Comparison of ENCODE assay signal across 12 mouse cellular contexts in the genomic region with DNA sequence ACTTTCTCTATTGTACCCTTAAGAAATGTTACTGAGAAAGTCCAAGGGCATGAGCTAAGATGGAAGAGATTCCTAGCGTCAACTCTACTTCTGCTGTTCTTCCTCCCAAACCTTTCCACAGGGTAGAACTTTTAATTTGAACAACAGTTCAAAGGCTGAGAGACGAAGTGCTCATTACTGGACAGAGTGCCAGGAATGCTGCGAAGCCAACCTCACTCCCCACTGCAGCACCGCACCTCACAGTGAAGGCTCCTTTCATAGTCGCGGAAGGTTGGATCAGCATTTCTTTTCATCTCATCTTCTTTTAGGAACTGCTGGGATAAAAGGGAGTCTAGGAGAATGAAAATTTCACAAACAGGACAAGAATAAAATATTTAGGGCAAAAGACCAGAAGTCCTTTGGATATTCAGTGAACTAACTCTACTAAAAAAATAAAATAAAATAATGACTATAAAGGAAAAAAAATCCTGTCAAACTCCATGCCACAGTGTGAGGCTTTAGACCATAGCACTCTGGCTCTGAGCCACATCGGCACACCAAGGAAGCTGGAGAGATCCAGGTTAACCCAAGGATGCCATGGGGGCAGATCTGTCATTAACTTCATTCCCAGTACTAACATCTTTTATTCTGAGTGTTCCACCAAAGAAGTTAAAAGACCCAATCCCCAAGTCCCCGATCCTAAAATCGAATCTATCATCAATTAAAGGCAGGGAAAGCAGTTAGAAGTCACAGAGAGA. TPM values are rescaled to one million over a fixed set of nuclear protein-coding genes. Genes with fewer than 3 reads are reported as not detected.
DNase-seq lines count a peak whose midpoint lies in the region; ATAC-seq and TF ChIP-seq lines count a peak whose summit lies in the region.
"Had no signal": no experiment of that assay in that cellular context is flagged by ENCODE, and none has a peak within 500 bp of the region (broad histone marks: within the 10 kb centered on the region; RNA-seq: fewer than 3 reads in every experiment).

No protein-coding gene starts in this region.

- no peak overlapping the region for H3K4me3 ChIP-seq in heart, embryonic 11.5 days (ENCODE audit: low read depth, low read length)
- H3K4me3 ChIP-seq in lung, embryonic 15.5 days: no peak overlapping the region
- no peak overlapping the region for H3K4me3 ChIP-seq in forebrain, embryonic 16.5 days (replicated peaks; ENCODE audit: low read length)
- H3K4me3 ChIP-seq in limb, embryonic 14.5 days (replicated peaks; ENCODE audit: low read length): no peak overlapping the region
- H3K4me3 ChIP-seq: hindbrain, embryonic 15.5 days; neural tube, embryonic 13.5 days had no signal

- no peak for TF ChIP-seq POLR2A in limb, embryonic 14.5 days (IDR thresholded peaks at IDR 0.05; ENCODE audit: borderline replicate concordance, extremely low read depth, insufficient read depth, insufficient read length)

- WGBS in heart, embryonic 11.5 days (ENCODE audit: insufficient replicate concordance): 48% methylated on average over 9 of the region's 9 CpGs
- 47% methylated on average over 9 of the region's 9 CpGs for WGBS in lung, embryonic 15.5 days
- WGBS in forebrain, embryonic 16.5 days: 26% methylated on average over 9 of the region's 9 CpGs
- WGBS in limb, embryonic 14.5 days: 46% methylated on average over 9 of the region's 9 CpGs

- peaks cover 44% of the 10 kb centered on the region for H3K4me1 ChIP-seq in heart, embryonic 11.5 days (ENCODE audit: control insufficient read depth, insufficient read depth, low read length)
- H3K4me1 ChIP-seq in lung, embryonic 15.5 days: peaks cover 72% of the 10 kb centered on the region
- peaks cover 44% of the 10 kb centered on the region for H3K4me1 ChIP-seq in forebrain, embryonic 16.5 days (replicated peaks; ENCODE audit: control insufficient read depth, insufficient read depth, low read length)
- peaks cover 56% of the 10 kb centered on the region for H3K4me1 ChIP-seq in limb, embryonic 14.5 days (ENCODE audit: control insufficient read depth, insufficient read depth, low read length)

- DNase-seq in heart, postnatal 4 days: no peak
- DNase-seq in lung, postnatal 4 days: no peak
- DNase-seq in limb, embryonic 14.5 days (ENCODE audit: low spot score): no peak
- no peak for DNase-seq in cerebellum, adult 11-12 months
- no peak for DNase-seq in frontal cortex, postnatal 10 days (ENCODE audit: low spot score in 2 of 2)
- DNase-seq: right cerebral cortex, postnatal 25 days had no signal

- H3K9ac ChIP-seq in heart, embryonic 11.5 days (ENCODE audit: low read depth, low read length): no peak overlapping the region
- H3K9ac ChIP-seq in lung, embryonic 15.5 days: no peak overlapping the region
- H3K9ac ChIP-seq in forebrain, embryonic 16.5 days (replicated peaks; ENCODE audit: low read depth, low read length): no peak overlapping the region
- H3K9ac ChIP-seq in limb, embryonic 14.5 days (ENCODE audit: low read depth, low read length, severe bottlenecking): no peak overlapping the region
- H3K9ac ChIP-seq: hindbrain, embryonic 15.5 days; neural tube, embryonic 13.5 days had no signal

- H3K27ac ChIP-seq in heart, embryonic 11.5 days (ENCODE audit: low read depth, low read length): peak overlapping the region; percentile 85
- peak overlapping the region; percentile 93 for H3K27ac ChIP-seq in lung, embryonic 15.5 days
- H3K27ac ChIP-seq in forebrain, embryonic 16.5 days (ENCODE audit: low read length): 0 out of 2 replicates have a peak overlapping the region, but pooled peaks have one; percentile 6
- H3K27ac ChIP-seq in limb, embryonic 14.5 days (replicated peaks; ENCODE audit: low read depth, low read length): 0 out of 2 replicates have a peak overlapping the region, but pooled peaks have one; percentile 6

- H3K9me3 ChIP-seq in heart, embryonic 11.5 days (replicated peaks; ENCODE audit: control insufficient read depth, low read length): no peaks in the 10 kb centered on the region
- no peaks in the 10 kb centered on the region for H3K9me3 ChIP-seq in lung, embryonic 15.5 days
- no peaks in the 10 kb centered on the region for H3K9me3 ChIP-seq in forebrain, embryonic 16.5 days (ENCODE audit: control insufficient read depth, low read length)
- H3K9me3 ChIP-seq in limb, embryonic 14.5 days (ENCODE audit: control insufficient read depth, low read length): no peaks in the 10 kb centered on the region
- H3K9me3 ChIP-seq: hindbrain, embryonic 15.5 days; neural tube, embryonic 13.5 days had no signal

- H3K36me3 ChIP-seq in heart, embryonic 11.5 days (ENCODE audit: control insufficient read depth, insufficient read depth, low read length): no peaks in the 10 kb centered on the region
- H3K36me3 ChIP-seq in lung, embryonic 15.5 days: no peaks in the 10 kb centered on the region
- no peaks in the 10 kb centered on the region for H3K36me3 ChIP-seq in forebrain, embryonic 16.5 days (ENCODE audit: control insufficient read depth, insufficient read depth)
- H3K36me3 ChIP-seq in limb, embryonic 14.5 days (ENCODE audit: control insufficient read depth, insufficient read depth, low read length): no peaks in the 10 kb centered on the region
- H3K36me3 ChIP-seq: hindbrain, embryonic 15.5 days; neural tube, embryonic 13.5 days had no signal

- H3K27me3 ChIP-seq in heart, embryonic 11.5 days (ENCODE audit: control insufficient read depth, insufficient read depth, low read length): no peaks in the 10 kb centered on the region
- no peaks in the 10 kb centered on the region for H3K27me3 ChIP-seq in lung, embryonic 15.5 days
- no peaks in the 10 kb centered on the region for H3K27me3 ChIP-seq in forebrain, embryonic 16.5 days (replicated peaks; ENCODE audit: control insufficient read depth, insufficient read depth, low read length)
- H3K27me3 ChIP-seq in limb, embryonic 14.5 days (ENCODE audit: control insufficient read depth, insufficient read depth, low read length): no peaks in the 10 kb centered on the region
- H3K27me3 ChIP-seq: hindbrain, embryonic 15.5 days; neural tube, embryonic 13.5 days; Patski had no signal

- H3K4me2 ChIP-seq in heart, embryonic 11.5 days: peak overlapping the region; percentile 46
- H3K4me2 ChIP-seq in lung, embryonic 15.5 days: peak overlapping the region; percentile 20; the same call in 1 of the 2 replicates
- no peak overlapping the region for H3K4me2 ChIP-seq in forebrain, embryonic 16.5 days (ENCODE audit: low read length)
- H3K4me2 ChIP-seq in limb, embryonic 14.5 days (replicated peaks; ENCODE audit: low read depth, low read length, severe bottlenecking): no peak overlapping the region
- H3K4me2 ChIP-seq: hindbrain, embryonic 15.5 days; neural tube, embryonic 13.5 days had no signal

- no peak for ATAC-seq in heart, embryonic 11.5 days (replicated peaks; ENCODE audit: insufficient number of reproducible peaks, low FRiP score, low TSS enrichment)
- no peak for ATAC-seq in lung, embryonic 15.5 days (ENCODE audit: borderline replicate concordance, extremely low read depth, low FRiP score, low TSS enrichment)
- ATAC-seq in forebrain, embryonic 16.5 days: no peak
- ATAC-seq in limb, embryonic 14.5 days (ENCODE audit: low FRiP score, low read depth): no peak

RNA-seq across cellular contexts. Expression of a gene that starts 5.3 kb away (rescaled TPM):
- polyA plus RNA-seq in heart, embryonic 11.5 days (2014; fragmentation: Nextera tagmentation; extraction: Ambion mirVana): 7.3 and 7.7 TPM in 2 replicates
- total RNA-seq in heart, postnatal 4 days (2021): 10 to 100 TPM; 26.1 to 26.6 TPM
- polyA plus RNA-seq in lung, embryonic 15.5 days (2015; fragmentation: Nextera tagmentation; extraction: Ambion mirVana): 7.0 and 8.7 TPM in 2 replicates
- 9.3 and 12.6 TPM in 2 replicates for polyA plus RNA-seq in forebrain, embryonic 16.5 days (2015; fragmentation: Nextera tagmentation; extraction: Ambion mirVana)
- polyA plus RNA-seq in limb, embryonic 14.5 days (2012; rRNA removed): 25.1 and 25.3 TPM in 2 replicates
- polyA plus RNA-seq in limb, embryonic 14.5 days (2014; fragmentation: Nextera tagmentation; extraction: Ambion mirVana): 13.6 and 16.2 TPM in 2 replicates

RNA-seq across cellular contexts. Expression of a gene that starts 52.5 kb away (rescaled TPM):
- 2.3 and 3.8 TPM in 2 replicates for polyA plus RNA-seq in heart, embryonic 11.5 days (2014; fragmentation: Nextera tagmentation; extraction: Ambion mirVana)
- 1 to 10 TPM; 8.8 to 9.4 TPM for total RNA-seq in heart, postnatal 4 days (2021)
- 12.1 and 12.3 TPM in 2 replicates for polyA plus RNA-seq in lung, embryonic 15.5 days (2015; fragmentation: Nextera tagmentation; extraction: Ambion mirVana)
- polyA plus RNA-seq in forebrain, embryonic 16.5 days (2015; fragmentation: Nextera tagmentation; extraction: Ambion mirVana): 0.92 and 1.5 TPM in 2 replicates
- 6.9 and 8.2 TPM in 2 replicates for polyA plus RNA-seq in limb, embryonic 14.5 days (2012; rRNA removed)
- polyA plus RNA-seq in limb, embryonic 14.5 days (2014; fragmentation: Nextera tagmentation; extraction: Ambion mirVana): 10.5 TPM in 2 replicates

Comparison
In these comparisons a context has a peak if more than half of its experiments do, and no peak if none do; other contexts are left out.
1. H3K27ac ChIP-seq: peak in every context shown above with its lines; median percentile 93 in lung, embryonic 15.5 days; 85 in heart, embryonic 11.5 days; 6 in forebrain, embryonic 16.5 days; 6 in limb, embryonic 14.5 days.
2. H3K4me2 ChIP-seq: peak in heart, embryonic 11.5 days (single experiment) and lung, embryonic 15.5 days (single experiment); none in forebrain, embryonic 16.5 days (single experiment) and limb, embryonic 14.5 days (single experiment).